Mouse (Mus musculus): ENCODE measurements at regions not wholly inside any gene's neighbourhood (a gene's known extent, or its start where the extent isn't known, plus 50 kb on each side); places are given as distances from the start of the nearest gene placed in this dataset.

DNA sequence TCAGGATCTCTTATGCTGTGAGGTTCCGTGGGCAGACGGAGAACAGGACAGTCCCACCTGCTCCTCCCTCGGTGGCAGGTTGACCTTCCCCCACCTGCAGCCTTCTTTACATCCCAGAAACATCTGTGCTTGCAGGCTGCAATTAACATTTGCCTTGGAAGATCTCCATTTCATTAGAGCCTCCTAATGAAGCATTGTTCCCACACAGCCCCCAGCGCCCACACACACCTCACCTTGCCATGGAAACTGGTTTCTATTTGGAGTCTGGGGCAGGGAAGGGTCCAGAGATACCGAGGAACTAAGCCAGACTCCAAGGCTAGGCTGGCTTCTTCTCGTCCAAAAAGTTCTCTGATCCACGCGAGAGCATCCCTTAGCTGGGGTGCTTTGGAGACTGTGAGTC is 56.6 kb upstream of the Rpl38 start:
- no peaks in the 10 kb centered on the region for H3K36me3 ChIP-seq
- no peaks in the 10 kb centered on the region for H3K4me1 ChIP-seq
- H3K4me2 ChIP-seq = no peak overlapping the region
- no peak for ATAC-seq (ENCODE audit: low FRiP score)
- H3K9ac ChIP-seq (replicated peaks) = no peak overlapping the region
- H3K4me3 ChIP-seq (replicated peaks) = no peak overlapping the region
- no peak overlapping the region for H3K27ac ChIP-seq (replicated peaks)
- H3K9me3 ChIP-seq (replicated peaks) = no peaks in the 10 kb centered on the region
- H3K27me3 ChIP-seq (replicated peaks) = no peaks in the 10 kb centered on the region
- 78% methylated on average over 8 of the region's 8 CpGs for WGBS

DNA sequence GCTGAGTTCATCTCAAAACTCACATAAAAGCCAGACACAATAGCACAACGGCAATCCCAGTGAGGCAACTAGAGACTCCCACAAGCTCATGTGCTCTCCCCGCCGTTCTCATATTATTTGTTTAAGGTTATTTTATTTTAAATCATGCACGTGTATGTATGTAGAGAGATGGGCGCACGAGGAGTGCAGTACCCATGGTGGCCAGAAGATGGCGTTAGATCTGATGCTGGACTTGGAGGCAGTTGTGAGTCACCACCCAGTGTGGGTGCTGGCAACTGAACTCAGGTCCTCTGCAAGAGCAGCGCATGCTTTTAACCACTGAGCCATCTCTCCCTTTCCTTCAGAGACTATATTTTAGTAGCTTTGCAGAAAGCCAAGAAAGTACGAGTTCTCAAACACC is 60.3 kb upstream of the Rpl38 start:
- no peak for ATAC-seq (ENCODE audit: low FRiP score)

DNA sequence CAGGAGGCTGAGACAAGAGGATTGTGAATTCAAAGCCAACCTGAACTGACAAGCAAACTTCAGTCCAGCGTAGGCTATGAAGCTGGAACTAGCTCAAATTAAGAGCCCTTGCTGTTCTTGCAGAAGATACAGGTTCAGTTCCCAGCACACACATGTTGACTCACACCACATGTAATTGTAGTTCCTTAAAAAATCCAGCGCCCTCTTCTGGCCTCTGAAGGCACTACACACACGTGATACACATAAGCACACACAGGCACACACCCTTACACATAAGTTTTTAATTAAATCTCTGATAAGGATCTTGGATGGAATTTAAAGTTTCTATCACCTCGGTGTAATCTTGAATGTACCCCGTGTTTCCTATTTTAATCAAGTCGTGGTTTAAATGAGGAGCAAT is 65.2 kb upstream of the Rpl38 start:
- WGBS = 81% methylated on average over 6 of the region's 6 CpGs
- Histone ChIP-seq H3K9me3 (replicated peaks) (0 out of 2 replicates have a peak, but pooled peaks cover 3% of the 10 kb centered on the region), H3K4me3 (replicated peaks) (no peak overlapping the region), H3K9ac (replicated peaks) (no peak overlapping the region), H3K27ac (replicated peaks) (no peak overlapping the region), H3K36me3 (no peaks in the 10 kb centered on the region), H3K27me3 (replicated peaks) (no peaks in the 10 kb centered on the region), H3K4me1 (no peaks in the 10 kb centered on the region), H3K4me2 (no peak overlapping the region)
- no peak for ATAC-seq (ENCODE audit: low FRiP score)

More for the DNA sequence above, 60.3 kb upstream of the Rpl38 start:
- H3K36me3 ChIP-seq = no peaks in the 10 kb centered on the region
- H3K9ac ChIP-seq (replicated peaks) = no peak overlapping the region
- no peaks in the 10 kb centered on the region for H3K27me3 ChIP-seq (replicated peaks)
- H3K27ac ChIP-seq (replicated peaks) = no peak overlapping the region
- no peak overlapping the region for H3K4me3 ChIP-seq (replicated peaks)
- H3K9me3 ChIP-seq (replicated peaks) = 0 out of 2 replicates have a peak, but pooled peaks cover 2% of the 10 kb centered on the region
- WGBS = 92% methylated on average over 9 of the region's 9 CpGs
- H3K4me1 ChIP-seq = no peaks in the 10 kb centered on the region
- no peak overlapping the region for H3K4me2 ChIP-seq

DNA sequence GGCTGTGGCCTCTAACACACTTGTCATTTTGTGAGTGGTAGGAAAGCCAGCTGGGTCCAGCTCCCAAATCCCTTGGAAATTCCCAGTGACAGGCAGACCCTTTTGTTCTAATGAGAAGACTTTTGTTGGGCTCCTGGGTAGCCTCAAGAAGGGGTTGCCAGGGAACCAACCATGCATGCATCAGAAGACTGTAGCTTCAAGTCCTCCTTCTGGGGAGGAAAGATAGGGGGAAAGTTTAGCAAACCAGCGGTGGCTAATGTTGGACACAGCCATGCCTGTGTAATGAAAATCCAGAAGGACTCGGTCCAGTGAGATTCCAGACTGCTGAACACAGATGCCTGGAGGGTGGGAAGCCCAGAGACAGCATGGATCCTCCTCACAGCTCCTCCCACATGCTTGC is 71.1 kb upstream of the Rpl38 start:
- WGBS = 22% methylated on average over 2 of the region's 2 CpGs
- no peak overlapping the region for H3K27ac ChIP-seq (replicated peaks)
- H3K9ac ChIP-seq (replicated peaks) = no peak overlapping the region

DNA sequence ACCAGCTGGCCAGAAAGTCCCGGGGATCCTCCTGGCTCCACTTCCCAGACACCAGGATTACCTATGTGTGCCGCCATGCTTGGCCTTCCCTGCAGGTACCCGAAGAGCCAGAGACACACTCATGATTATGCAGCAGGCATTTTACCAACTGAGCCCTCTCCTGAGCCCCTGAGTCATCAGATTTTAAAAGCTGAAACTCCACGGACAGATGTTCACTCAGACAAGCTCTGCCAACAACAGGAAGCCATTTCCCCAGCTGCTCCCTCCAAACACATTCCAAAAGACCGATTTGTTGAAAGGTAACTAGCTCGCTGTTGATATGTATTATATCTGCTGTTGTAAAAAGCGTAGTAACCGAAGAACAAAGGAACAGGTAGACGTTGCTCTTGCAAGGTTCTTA is 75.4 kb upstream of the Rpl38 start:
- no peak overlapping the region for H3K4me2 ChIP-seq
- peak overlapping the region; percentile 45 for H3K27ac ChIP-seq (replicated peaks)
- no peaks in the 10 kb centered on the region for H3K9me3 ChIP-seq (replicated peaks)
- no peak overlapping the region for H3K9ac ChIP-seq (replicated peaks)
- no peaks in the 10 kb centered on the region for H3K36me3 ChIP-seq
- WGBS = 63% methylated on average over 9 of the region's 9 CpGs
- H3K27me3 ChIP-seq (replicated peaks) = no peaks in the 10 kb centered on the region
- ATAC-seq (ENCODE audit: low FRiP score) = no peak
- H3K4me3 ChIP-seq (replicated peaks) = no peak overlapping the region
- 0 out of 2 replicates have a peak, but pooled peaks cover 3% of the 10 kb centered on the region for H3K4me1 ChIP-seq

More for the DNA sequence above, 71.1 kb upstream of the Rpl38 start:
- H3K36me3 ChIP-seq = no peaks in the 10 kb centered on the region
- no peak for ATAC-seq (ENCODE audit: low FRiP score)
- H3K4me1 ChIP-seq = 0 out of 2 replicates have a peak, but pooled peaks cover 3% of the 10 kb centered on the region
- H3K27me3 ChIP-seq (replicated peaks) = no peaks in the 10 kb centered on the region
- H3K4me3 ChIP-seq (replicated peaks) = no peak overlapping the region
- H3K4me2 ChIP-seq = no peak overlapping the region
- no peaks in the 10 kb centered on the region for H3K9me3 ChIP-seq (replicated peaks)

DNA sequence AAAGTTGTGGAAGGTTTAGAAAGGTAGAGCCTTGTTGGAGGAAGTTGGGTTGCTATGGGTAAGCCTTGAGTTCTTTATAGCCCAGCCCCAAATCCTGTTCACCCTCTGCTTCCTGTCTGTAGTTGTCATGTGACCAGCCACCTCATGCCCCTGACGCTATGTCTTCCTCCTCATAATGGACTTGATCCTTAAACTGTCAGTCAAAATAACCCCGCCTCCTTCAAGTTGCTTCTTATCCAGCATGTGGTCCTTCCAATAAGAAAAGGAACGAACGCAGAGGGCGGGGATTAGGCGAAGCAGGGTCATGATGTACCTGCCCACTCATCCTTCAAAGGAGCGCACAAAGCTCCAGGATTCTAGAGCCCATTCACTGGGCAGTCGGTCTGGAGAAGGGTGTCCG is 79.8 kb upstream of the Rpl38 start:
- H3K27ac ChIP-seq (replicated peaks) = no peak overlapping the region
- H3K27me3 ChIP-seq (replicated peaks) = no peaks in the 10 kb centered on the region
- H3K9me3 ChIP-seq (replicated peaks) = no peaks in the 10 kb centered on the region
- no peak overlapping the region for H3K9ac ChIP-seq (replicated peaks)
- H3K36me3 ChIP-seq = no peaks in the 10 kb centered on the region
- no peak overlapping the region for H3K4me3 ChIP-seq (replicated peaks)
- 0 out of 2 replicates have a peak, but pooled peaks cover 3% of the 10 kb centered on the region for H3K4me1 ChIP-seq
- 80% methylated on average over 9 of the region's 9 CpGs for WGBS
- ATAC-seq (ENCODE audit: low FRiP score) = no peak
- no peak overlapping the region for H3K4me2 ChIP-seq

DNA sequence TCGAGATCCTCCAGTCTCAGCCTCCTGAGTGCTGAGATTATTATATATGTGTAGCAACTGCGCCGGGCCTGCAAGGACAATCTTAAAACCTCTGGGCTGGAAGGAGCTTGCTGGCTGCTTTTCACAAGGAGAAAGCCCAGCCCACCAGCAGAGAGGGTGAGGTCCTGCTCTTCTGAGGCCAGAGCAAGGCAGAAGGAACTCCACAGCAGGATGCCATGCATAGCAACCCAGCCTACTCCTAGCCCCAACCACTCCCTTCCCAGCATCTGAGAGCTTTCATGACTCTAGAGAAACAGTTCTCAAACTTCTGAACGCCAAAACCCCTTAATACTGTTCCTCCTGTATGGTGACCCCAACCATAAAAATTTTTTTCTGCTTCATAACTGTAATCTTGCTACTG is 80.3 kb upstream of the Rpl38 start:
- H3K4me2 ChIP-seq = no peak overlapping the region
- H3K4me3 ChIP-seq (replicated peaks) = no peak overlapping the region
- H3K4me1 ChIP-seq = 0 out of 2 replicates have a peak, but pooled peaks cover under 1% of the 10 kb centered on the region
- H3K9ac ChIP-seq (replicated peaks) = no peak overlapping the region
- no peak for ATAC-seq (ENCODE audit: low FRiP score)
- no peaks in the 10 kb centered on the region for H3K36me3 ChIP-seq
- no peaks in the 10 kb centered on the region for H3K9me3 ChIP-seq (replicated peaks)
- WGBS = 93% methylated on average over 4 of the region's 4 CpGs
- no peak overlapping the region for H3K27ac ChIP-seq (replicated peaks)
- H3K27me3 ChIP-seq (replicated peaks) = no peaks in the 10 kb centered on the region

DNA sequence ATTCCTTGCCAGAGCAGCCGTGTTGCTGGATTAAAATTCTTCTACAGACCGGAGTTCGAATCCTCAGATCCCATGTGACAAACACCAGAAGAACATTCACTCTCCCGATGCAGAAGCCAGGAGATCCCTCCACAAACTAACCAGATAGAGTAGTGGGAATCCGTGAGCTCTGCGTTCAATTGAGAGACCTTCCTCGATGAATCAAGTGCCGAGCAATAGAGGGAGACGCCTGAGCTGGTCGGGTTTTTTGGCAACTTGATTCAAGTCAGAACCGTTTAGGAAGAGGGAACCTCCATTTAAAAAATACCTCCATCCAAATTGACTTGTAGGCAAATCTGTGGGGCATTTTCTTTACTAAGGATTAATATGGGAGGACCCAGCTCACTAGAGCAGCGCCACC is 81.9 kb upstream of the Rpl38 start:
- Histone ChIP-seq H3K27ac (replicated peaks) (no peak overlapping the region), H3K4me3 (replicated peaks) (no peak overlapping the region), H3K9me3 (replicated peaks) (peaks cover 6% of the 10 kb centered on the region; the same call in 1 of the 2 replicates), H3K9ac (replicated peaks) (no peak overlapping the region), H3K27me3 (replicated peaks) (no peaks in the 10 kb centered on the region), H3K4me1 (no peaks in the 10 kb centered on the region), H3K4me2 (no peak overlapping the region), H3K36me3 (no peaks in the 10 kb centered on the region)
- WGBS = 92% methylated on average over 12 of the region's 12 CpGs
- ATAC-seq (ENCODE audit: low FRiP score) = no peak

DNA sequence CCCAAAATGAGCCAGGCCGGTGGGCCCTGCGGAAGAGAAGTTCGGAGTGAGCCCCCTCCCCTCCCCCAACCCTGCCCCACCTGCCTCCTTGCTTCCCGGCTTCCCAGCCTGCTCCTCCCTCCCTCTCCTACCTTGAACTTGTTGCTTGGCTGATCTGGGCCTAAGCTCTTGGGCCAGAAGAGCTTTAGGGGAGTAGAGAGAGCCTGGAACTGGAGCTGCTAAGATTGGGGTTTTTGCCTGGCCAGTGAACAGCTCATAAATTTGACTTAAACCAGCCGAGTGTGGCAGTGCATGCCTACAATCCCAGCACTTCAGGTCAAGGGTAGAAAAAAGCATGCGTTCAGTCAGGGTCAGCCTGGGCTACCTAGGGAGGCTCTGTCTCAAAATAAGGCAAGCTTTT is 83.5 kb upstream of the Rpl38 start:
- WGBS = 71% methylated on average over 6 of the region's 6 CpGs
- no peaks in the 10 kb centered on the region for H3K27me3 ChIP-seq (replicated peaks)
- no peaks in the 10 kb centered on the region for H3K4me1 ChIP-seq
- H3K9ac ChIP-seq (replicated peaks) = no peak overlapping the region
- no peak overlapping the region for H3K4me2 ChIP-seq
- no peak overlapping the region for H3K4me3 ChIP-seq (replicated peaks)
- no peak overlapping the region for H3K27ac ChIP-seq (replicated peaks)
- no peak for ATAC-seq (ENCODE audit: low FRiP score)
- peaks cover 6% of the 10 kb centered on the region; the same call in 1 of the 2 replicates for H3K9me3 ChIP-seq (replicated peaks)
- no peaks in the 10 kb centered on the region for H3K36me3 ChIP-seq

DNA sequence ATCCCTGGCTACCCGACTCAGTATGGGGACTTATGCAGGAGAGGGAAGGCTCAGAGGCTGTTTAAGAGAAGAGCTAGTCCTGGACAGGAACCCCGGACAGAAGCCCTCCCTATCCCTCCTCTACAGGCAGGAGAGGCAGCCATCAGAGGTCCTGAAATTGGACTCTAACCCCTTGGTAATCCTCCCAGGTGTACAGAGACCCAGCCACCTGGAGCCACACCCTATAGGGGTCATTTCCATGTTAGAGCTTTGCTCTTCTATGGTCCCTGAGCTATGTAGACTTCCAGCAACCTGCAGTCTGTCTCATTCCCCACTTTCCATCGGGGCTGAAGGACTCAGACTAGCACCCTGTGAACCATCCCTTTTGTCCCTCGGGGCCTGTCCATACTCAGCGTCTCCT is 84.2 kb upstream of the Rpl38 start:
- 80% methylated on average over 5 of the region's 5 CpGs for WGBS

DNA sequence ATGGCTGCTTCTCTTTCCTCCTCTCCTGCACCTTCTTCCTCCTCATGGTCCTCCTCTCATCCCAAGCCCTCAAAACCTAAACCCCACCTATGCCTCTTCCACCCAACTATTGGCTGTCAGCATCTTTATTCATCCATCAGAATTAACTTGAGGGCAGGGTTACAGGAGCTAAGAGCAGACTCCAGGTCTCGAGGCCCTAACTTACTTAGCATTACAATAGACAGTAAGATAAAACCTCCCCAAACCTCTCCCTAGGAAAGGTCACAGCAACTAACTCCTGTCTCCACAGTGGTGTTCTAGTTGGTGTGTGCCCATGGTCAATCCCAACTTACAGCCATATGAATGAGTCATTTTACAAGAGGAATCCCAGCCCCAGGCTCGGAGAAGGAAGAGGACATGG is 88.3 kb upstream of the Rpl38 start:
- WGBS = 51% methylated on average over 2 of the region's 2 CpGs
- Histone ChIP-seq H3K9ac (replicated peaks) (no peak overlapping the region), H3K4me3 (replicated peaks) (no peak overlapping the region), H3K4me2 (no peak overlapping the region), H3K27ac (replicated peaks) (no peak overlapping the region), H3K36me3 (no peaks in the 10 kb centered on the region), H3K4me1 (no peaks in the 10 kb centered on the region), H3K27me3 (replicated peaks) (no peaks in the 10 kb centered on the region), H3K9me3 (replicated peaks) (peaks cover 6% of the 10 kb centered on the region; the same call in 1 of the 2 replicates)
- ATAC-seq (ENCODE audit: low FRiP score) = no peak

More for the DNA sequence above, 84.2 kb upstream of the Rpl38 start:
- peaks cover 6% of the 10 kb centered on the region; the same call in 1 of the 2 replicates for H3K9me3 ChIP-seq (replicated peaks)
- H3K9ac ChIP-seq (replicated peaks) = no peak overlapping the region
- no peaks in the 10 kb centered on the region for H3K4me1 ChIP-seq
- H3K4me3 ChIP-seq (replicated peaks) = no peak overlapping the region
- no peak overlapping the region for H3K4me2 ChIP-seq
- ATAC-seq (ENCODE audit: low FRiP score) = no peak
- no peaks in the 10 kb centered on the region for H3K27me3 ChIP-seq (replicated peaks)
- H3K27ac ChIP-seq (replicated peaks) = no peak overlapping the region
- no peaks in the 10 kb centered on the region for H3K36me3 ChIP-seq

DNA sequence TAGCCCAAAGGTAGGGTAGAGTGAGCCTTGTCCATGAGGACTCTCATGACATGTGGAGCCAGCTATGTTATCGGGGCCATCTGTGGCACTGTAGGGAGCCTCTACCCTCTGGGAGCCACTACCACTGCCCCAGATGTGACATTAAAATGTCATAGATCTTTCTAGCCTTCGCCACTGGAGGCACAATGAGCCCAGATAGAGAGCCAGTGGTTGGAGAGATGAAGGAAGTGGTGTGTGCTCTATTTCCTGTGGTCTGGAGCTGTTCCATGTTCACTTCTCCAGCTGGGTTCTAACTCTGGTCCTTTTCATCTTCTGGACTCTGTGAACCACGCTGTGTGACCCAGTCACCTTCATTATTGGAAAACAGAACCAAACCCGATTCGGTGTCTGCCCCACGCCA is 89.8 kb upstream of the Rpl38 start:
- WGBS = 89% methylated on average over 6 of the region's 6 CpGs

DNA sequence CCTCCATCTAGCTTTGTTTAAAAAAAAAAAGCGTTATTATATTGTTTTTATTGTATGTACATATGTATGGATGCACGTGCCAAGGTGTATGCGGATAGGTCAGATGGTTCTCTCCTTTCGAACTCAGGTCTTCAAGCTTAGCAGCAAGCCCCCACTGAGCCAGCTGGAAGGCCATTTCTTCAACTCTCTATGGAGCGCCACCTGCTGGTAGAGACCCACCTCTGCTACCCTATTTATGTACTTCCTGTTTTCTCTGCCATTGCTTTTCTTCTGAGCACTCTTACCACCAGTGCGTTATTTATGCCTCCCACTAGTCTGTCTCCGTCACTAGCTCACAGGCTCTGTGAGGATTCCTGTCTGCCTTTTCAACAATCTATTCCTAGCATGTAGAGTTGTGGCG is 91.5 kb upstream of the Rpl38 start:
- 89% methylated on average over 8 of the region's 8 CpGs for WGBS

More for the DNA sequence above, 89.8 kb upstream of the Rpl38 start:
- Histone ChIP-seq H3K27ac (replicated peaks) (no peak overlapping the region), H3K9me3 (replicated peaks) (peaks cover 6% of the 10 kb centered on the region; the same call in 1 of the 2 replicates), H3K4me2 (no peak overlapping the region), H3K27me3 (replicated peaks) (no peaks in the 10 kb centered on the region), H3K4me3 (replicated peaks) (no peak overlapping the region), H3K9ac (replicated peaks) (no peak overlapping the region), H3K36me3 (no peaks in the 10 kb centered on the region), H3K4me1 (no peaks in the 10 kb centered on the region)
- ATAC-seq (ENCODE audit: low FRiP score) = no peak

More for the DNA sequence above, 91.5 kb upstream of the Rpl38 start:
- Histone ChIP-seq H3K9ac (replicated peaks) (no peak overlapping the region), H3K4me2 (no peak overlapping the region), H3K36me3 (no peaks in the 10 kb centered on the region), H3K27me3 (replicated peaks) (no peaks in the 10 kb centered on the region), H3K4me3 (replicated peaks) (no peak overlapping the region), H3K27ac (replicated peaks) (no peak overlapping the region), H3K4me1 (no peaks in the 10 kb centered on the region), H3K9me3 (replicated peaks) (peaks cover under 1% of the 10 kb centered on the region; the same call in 1 of the 2 replicates)
- ATAC-seq (ENCODE audit: low FRiP score) = no peak

Data from neural tube, embryonic 15.5 days (tissue).